Mouse (Mus musculus) stomach, embryonic 16.5 days (tissue): ENCODE measurements around the gene Pabpc1l. TPM values are rescaled to one million over a fixed set of nuclear protein-coding genes. Genes with fewer than 3 reads are reported as not detected.

Source experiments
- ATAC-seq: fragments of 200-750 bp; cut with Nextera tagmentation; 2 replicates; pipeline ENCODE4 v1.8.0; 2017; ENCODE audit warnings: moderate number of reproducible peaks, moderate TSS enrichment; ENCODE audit not compliant: insufficient read depth, low FRiP score
- H3K27ac ChIP-seq: fragments of 300-500 bp; sonication (generic); 2 replicates; pipeline ENCODE4 v1.5.1; 2014; ENCODE audit warnings: low read length
- H3K27me3 ChIP-seq: fragments of 300-500 bp; sonication (generic); 2 replicates; pipeline ENCODE4 v1.6.1; 2014; ENCODE audit warnings: low read length, control low read depth, mixed read lengths; ENCODE audit not compliant: control insufficient read depth, insufficient read depth
- H3K36me3 ChIP-seq: fragments of 300-500 bp; sonication (generic); 2 replicates; pipeline ENCODE4 v1.6.1; 2014; ENCODE audit warnings: low read length; ENCODE audit not compliant: control insufficient read depth, insufficient read depth
- H3K4me1 ChIP-seq: fragments of 300-500 bp; sonication (generic); 2 replicates; pipeline ENCODE4 v1.6.1; 2014; ENCODE audit warnings: low read length, control low read depth, mixed read lengths; ENCODE audit not compliant: control insufficient read depth, insufficient read depth
- H3K4me2 ChIP-seq: fragments of 300-500 bp; sonication (generic); 2 replicates; pipeline ENCODE4 v1.6.1; 2014; ENCODE audit warnings: low read depth, low read length, mixed read lengths
- H3K4me3 ChIP-seq: fragments of 300-500 bp; sonication (generic); replicated peaks from 2 replicates; pipeline ENCODE4 v1.5.1; 2014; ENCODE audit warnings: mild to moderate bottlenecking, low read length
- H3K9ac ChIP-seq: fragments of 300-500 bp; sonication (generic); 2 replicates; pipeline ENCODE4 v1.6.1; 2014; ENCODE audit warnings: low read length
- H3K9me3 ChIP-seq: fragments of 300-500 bp; sonication (generic); replicated peaks from 2 replicates; pipeline ENCODE4 v1.6.1; 2016; ENCODE audit warnings: low read length, control low read depth; ENCODE audit not compliant: control insufficient read depth
- WGBS: fragments of 180-500 bp; shearing (Covaris S2); extraction: QIAGEN DNeasy Blood & Tissue Kit; methylation state at CpG from one replicate; pipeline ENCODE4 v1.1.7; 2014; 5-methylcytosine and 5-hydroxymethylcytosine counted together
- polyA plus RNA-seq: library from polyadenylated mRNA; unstranded; fragments of >200 nt; fragmentation: Nextera tagmentation; extraction: Ambion mirVana; gene quantifications from 2 replicates; pipeline ENCODE4 v1.2.1, GENCODE M21; 2015

Gene Pabpc1l
- polyA plus RNA-seq, 1 experiment from 2014 or later: 0.87 TPM

- WGBS: 92% methylated on average over 3 of the region's 3 CpGs
- Histone ChIP-seq H3K4me3 (no peak overlapping the region), H3K9me3 (no peaks in the 10 kb centered on the region), H3K4me1 (no peaks in the 10 kb centered on the region), H3K36me3 (peaks cover 28% of the 10 kb centered on the region; the same call in 1 of the 2 replicates), H3K27me3 (no peaks in the 10 kb centered on the region), H3K9ac (no peak overlapping the region), H3K4me2 (no peak overlapping the region), H3K27ac (no peak overlapping the region)
- no peak for ATAC-seq
These were observed 6.3 kb upstream of the Pabpc1l start for GRCm38 (mm10) chr2:164018910-164019309.

GRCm38 (mm10) chr2:164019943-164020342, 5.3 kb upstream of the Pabpc1l start:
- Histone ChIP-seq H3K27me3 (no peaks in the 10 kb centered on the region), H3K27ac (no peak overlapping the region), H3K36me3 (peaks cover 21% of the 10 kb centered on the region; the same call in 1 of the 2 replicates), H3K4me3 (no peak overlapping the region), H3K4me1 (no peaks in the 10 kb centered on the region), H3K4me2 (no peak overlapping the region), H3K9me3 (no peaks in the 10 kb centered on the region), H3K9ac (no peak overlapping the region)
- no peak for ATAC-seq
- 76% methylated on average over 4 of the region's 4 CpGs for WGBS

- H3K27me3 ChIP-seq: no peaks in the 10 kb centered on the region
- no peak overlapping the region for H3K4me3 ChIP-seq
- ATAC-seq: no peak
- H3K9me3 ChIP-seq: no peaks in the 10 kb centered on the region
- peaks cover 16% of the 10 kb centered on the region; the same call in 1 of the 2 replicates for H3K36me3 ChIP-seq
- H3K4me1 ChIP-seq: no peaks in the 10 kb centered on the region
- H3K27ac ChIP-seq: no peak overlapping the region
- WGBS: 54% methylated on average over 2 of the region's 2 CpGs
- H3K4me2 ChIP-seq: no peak overlapping the region
- H3K9ac ChIP-seq: no peak overlapping the region
These were observed 3.1 kb upstream of the Pabpc1l start for GRCm38 (mm10) chr2:164022104-164022503.

GRCm38 (mm10) chr2:164031147-164031546, 5.9 kb downstream of the Pabpc1l start:
- Histone ChIP-seq H3K4me2 (no peak overlapping the region), H3K27ac (no peak overlapping the region), H3K9me3 (no peaks in the 10 kb centered on the region), H3K9ac (no peak overlapping the region), H3K4me1 (no peaks in the 10 kb centered on the region), H3K27me3 (no peaks in the 10 kb centered on the region), H3K36me3 (no peaks in the 10 kb centered on the region), H3K4me3 (no peak overlapping the region)
- ATAC-seq: no peak
- WGBS: 72% methylated on average over 10 of the region's 10 CpGs

GRCm38 (mm10) chr2:164032973-164033372, 7.7 kb downstream of the Pabpc1l start:
- H3K9me3 ChIP-seq: no peaks in the 10 kb centered on the region
- no peaks in the 10 kb centered on the region for H3K4me1 ChIP-seq
- H3K4me3 ChIP-seq: no peak overlapping the region
- ATAC-seq: no peak
- H3K27ac ChIP-seq: no peak overlapping the region
- no peak overlapping the region for H3K4me2 ChIP-seq
- no peaks in the 10 kb centered on the region for H3K27me3 ChIP-seq
- WGBS: 89% methylated on average over 3 of the region's 3 CpGs
- no peaks in the 10 kb centered on the region for H3K36me3 ChIP-seq
- H3K9ac ChIP-seq: no peak overlapping the region

- Histone ChIP-seq H3K4me1 (no peaks in the 10 kb centered on the region), H3K4me2 (no peak overlapping the region), H3K27ac (no peak overlapping the region), H3K4me3 (no peak overlapping the region), H3K27me3 (no peaks in the 10 kb centered on the region), H3K9me3 (no peaks in the 10 kb centered on the region), H3K9ac (no peak overlapping the region), H3K36me3 (no peaks in the 10 kb centered on the region)
- WGBS: 44% methylated on average over 10 of the region's 10 CpGs
- ATAC-seq: no peak
These were observed 11.3 kb downstream of the Pabpc1l start for GRCm38 (mm10) chr2:164036520-164037019.

GRCm38 (mm10) chr2:164038407-164039028, 13.3 kb downstream of the Pabpc1l start:
- no peak overlapping the region for H3K4me3 ChIP-seq
- no peak for ATAC-seq
- no peaks in the 10 kb centered on the region for H3K4me1 ChIP-seq
- no peak overlapping the region for H3K9ac ChIP-seq
- H3K9me3 ChIP-seq: no peaks in the 10 kb centered on the region
- H3K4me2 ChIP-seq: no peak overlapping the region
- no peak overlapping the region for H3K27ac ChIP-seq
- 83% methylated on average over 1 of the region's 1 CpGs for WGBS
- H3K27me3 ChIP-seq: no peaks in the 10 kb centered on the region
- H3K36me3 ChIP-seq: no peaks in the 10 kb centered on the region

- Histone ChIP-seq H3K4me1 (no peaks in the 10 kb centered on the region), H3K27ac (no peak overlapping the region), H3K27me3 (no peaks in the 10 kb centered on the region), H3K4me3 (no peak overlapping the region), H3K4me2 (no peak overlapping the region), H3K36me3 (no peaks in the 10 kb centered on the region), H3K9me3 (no peaks in the 10 kb centered on the region), H3K9ac (no peak overlapping the region)
- WGBS: 77% methylated on average over 6 of the region's 6 CpGs
- ATAC-seq: no peak
These were observed 15.7 kb downstream of the Pabpc1l start for GRCm38 (mm10) chr2:164040949-164041348.

GRCm38 (mm10) chr2:164041523-164041922, 16.3 kb downstream of the Pabpc1l start:
- H3K4me3 ChIP-seq: no peak overlapping the region
- H3K27ac ChIP-seq: no peak overlapping the region
- no peaks in the 10 kb centered on the region for H3K9me3 ChIP-seq
- H3K36me3 ChIP-seq: no peaks in the 10 kb centered on the region
- H3K27me3 ChIP-seq: no peaks in the 10 kb centered on the region
- no peak for ATAC-seq
- H3K4me2 ChIP-seq: no peak overlapping the region
- no peaks in the 10 kb centered on the region for H3K4me1 ChIP-seq
- 62% methylated on average over 2 of the region's 2 CpGs for WGBS
- no peak overlapping the region for H3K9ac ChIP-seq
